Mouse (Mus musculus) CH12.LX (cell line): ENCODE data around the gene Rps19bp1. TPM values are rescaled to one million over a fixed set of nuclear protein-coding genes. Genes with fewer than 3 reads are reported as not detected.

Source experiments
- DNase-seq: peaks from one replicate; pipeline ENCODE4 v3.0.0-alpha.2; 2013; ENCODE audit errors: extremely low read depth
- H3K27ac ChIP-seq: 2 replicates; pipeline ENCODE4 v1.5.1; 2012; ENCODE audit warnings: low read depth, mild to moderate bottlenecking, control low read depth, moderate library complexity; ENCODE audit not compliant: insufficient read depth
- H3K27me3 ChIP-seq: replicated peaks from 2 replicates; pipeline ENCODE3; 2012; ENCODE audit warnings: inconsistent platforms
- H3K36me3 ChIP-seq, 2 experiments: replicated peaks in 1 of 2; 2 replicates each; pipeline versions ENCODE3 to v1.6.1; 2012; ENCODE audit warnings: inconsistent platforms in 1 of 2, low read length in 1 of 2, mild to moderate bottlenecking in 1 of 2, mixed read lengths in 1 of 2, moderate library complexity in 1 of 2; ENCODE audit not compliant: control insufficient read depth in 1 of 2, insufficient read depth in 1 of 2
- H3K4me1 ChIP-seq, 2 experiments: 2 replicates each; pipeline ENCODE4 v1.6.1; 2012; ENCODE audit warnings: inconsistent platforms in 1 of 2, moderate library complexity in 1 of 2; ENCODE audit not compliant: insufficient read depth in 2 of 2, control insufficient read depth in 1 of 2
- H3K4me2 ChIP-seq: 2 replicates; pipeline ENCODE4 v1.6.1; 2012; ENCODE audit warnings: low read depth, mild to moderate bottlenecking, control low read depth; ENCODE audit not compliant: poor library complexity, insufficient read depth, severe bottlenecking
- H3K4me3 ChIP-seq, 3 experiments: fragments of 150-350 bp in 1 of 3; sonication (generic) in 1 of 3; replicated peaks in 1 of 3; 2 replicates each; pipeline versions ENCODE3 to v1.5.1; 2011 to 2012; ENCODE audit warnings: low read depth in 2 of 3, low read length in 2 of 3, mild to moderate bottlenecking in 2 of 3, moderate library complexity in 2 of 3, control low read depth in 1 of 3, improper control_type of control experiment in 1 of 3, inconsistent platforms in 1 of 3, mixed read lengths in 1 of 3; ENCODE audit not compliant: poor library complexity in 1 of 3
- H3K79me2 ChIP-seq: replicated peaks from 2 replicates; pipeline ENCODE4 v1.6.1; 2012; ENCODE audit warnings: mild to moderate bottlenecking, moderate library complexity; ENCODE audit not compliant: control insufficient read depth, poor library complexity, insufficient read depth, severe bottlenecking; ENCODE audit errors: extremely low read depth
- H3K9ac ChIP-seq: 2 replicates; pipeline ENCODE4 v1.6.1; 2012; ENCODE audit warnings: low read depth, mild to moderate bottlenecking, control low read depth, moderate library complexity; ENCODE audit not compliant: insufficient read depth
- H3K9me3 ChIP-seq: replicated peaks from 2 replicates; pipeline ENCODE3; 2012; ENCODE audit warnings: low read length, inconsistent platforms, mixed read lengths
- CHD1 ChIP-seq: IDR thresholded peaks from 2 replicates; pipeline ENCODE4 v1.6.1; 2012; ENCODE audit warnings: low read depth, low read length, improper control_type of control experiment, inconsistent platforms
- CHD2 ChIP-seq: IDR thresholded peaks from 2 replicates; pipeline ENCODE4 v1.6.1; 2011; ENCODE audit warnings: low read length, improper control_type of control experiment
- CTCF ChIP-seq, 2 experiments: IDR thresholded peaks in 1 of 2; conservative IDR thresholded peaks in 1 of 2; 2 replicates each; pipeline ENCODE4 v1.5.1; 2011 to 2012; ENCODE audit warnings: low read depth in 2 of 2, low read length in 2 of 2, improper control_type of control experiment in 1 of 2, inconsistent platforms in 1 of 2, mild to moderate bottlenecking in 1 of 2, moderate library complexity in 1 of 2
- E2F4 ChIP-seq: IDR thresholded peaks from 2 replicates; pipeline ENCODE4 v1.6.1; 2011; ENCODE audit warnings: low read depth, low read length, improper control_type of control experiment; ENCODE audit not compliant: insufficient replicate concordance
- EP300 ChIP-seq: IDR thresholded peaks from 2 replicates; pipeline ENCODE4 v1.6.1; 2011; ENCODE audit warnings: low read length, improper control_type of control experiment
- ETS1 ChIP-seq: conservative IDR thresholded peaks from 2 replicates; pipeline ENCODE4 v1.6.1; 2012; ENCODE audit warnings: low read depth, mild to moderate bottlenecking, inconsistent platforms, low read length, improper control_type of control experiment, moderate library complexity
- HCFC1 ChIP-seq: IDR thresholded peaks from 2 replicates; pipeline ENCODE4 v1.6.1; 2012; ENCODE audit warnings: low read depth, mild to moderate bottlenecking, inconsistent platforms, low read length, improper control_type of control experiment
- IRF4 ChIP-seq: IDR thresholded peaks from 2 replicates; pipeline ENCODE4 v1.6.1; 2014; ENCODE audit warnings: low read depth, mild to moderate bottlenecking, inconsistent platforms, low read length, improper control_type of control experiment
- JUN ChIP-seq: IDR thresholded peaks from 2 replicates; pipeline ENCODE4 v1.6.1; 2011; ENCODE audit warnings: low read depth, mild to moderate bottlenecking, low read length, improper control_type of control experiment, moderate library complexity; ENCODE audit not compliant: insufficient read depth
- JUND ChIP-seq: conservative IDR thresholded peaks from 2 replicates; pipeline ENCODE4 v1.6.1; 2011; ENCODE audit warnings: low read depth, low read length, improper control_type of control experiment
- KAT2A ChIP-seq: IDR thresholded peaks from 2 replicates; pipeline ENCODE4 v1.6.1; 2012; ENCODE audit warnings: low read length, improper control_type of control experiment, inconsistent platforms; ENCODE audit not compliant: insufficient replicate concordance
- MAFK ChIP-seq: IDR thresholded peaks from 2 replicates; pipeline ENCODE4 v1.6.1; 2011; ENCODE audit warnings: low read length, improper control_type of control experiment; ENCODE audit not compliant: insufficient replicate concordance
- MAX ChIP-seq: IDR thresholded peaks from 2 replicates; pipeline ENCODE4 v1.6.1; 2011; ENCODE audit warnings: low read length, improper control_type of control experiment
- MAZ ChIP-seq: IDR thresholded peaks from 2 replicates; pipeline ENCODE4 v1.6.1; 2012; ENCODE audit warnings: low read depth, mild to moderate bottlenecking, inconsistent platforms, low read length, improper control_type of control experiment, moderate library complexity
- MEF2A ChIP-seq: IDR thresholded peaks from 2 replicates; pipeline ENCODE4 v1.6.1; 2014; ENCODE audit warnings: low read depth, mild to moderate bottlenecking, inconsistent platforms, low read length, improper control_type of control experiment, borderline replicate concordance
- MXI1 ChIP-seq: IDR thresholded peaks from 2 replicates; pipeline ENCODE4 v1.6.1; 2011; ENCODE audit warnings: mild to moderate bottlenecking, low read depth, low read length, improper control_type of control experiment
- MYC ChIP-seq: IDR thresholded peaks from 2 replicates; pipeline ENCODE4 v1.6.1; 2011; ENCODE audit warnings: low read depth, mild to moderate bottlenecking, improper control_type of control experiment, low read length
- NELFE ChIP-seq: IDR thresholded peaks from 2 replicates; pipeline ENCODE4 v1.6.1; 2011; ENCODE audit warnings: low read depth, low read length, improper control_type of control experiment
- PAX5 ChIP-seq: IDR thresholded peaks from 2 replicates; pipeline ENCODE4 v1.6.1; 2012; ENCODE audit warnings: low read length, inconsistent platforms, mixed read lengths
- POLR2A ChIP-seq: IDR thresholded peaks from 2 replicates; pipeline ENCODE4 v1.6.1; 2011; ENCODE audit warnings: low read depth, mild to moderate bottlenecking, improper control_type of control experiment, low read length
- POLR2AphosphoS2 ChIP-seq: IDR thresholded peaks from 2 replicates; pipeline ENCODE4 v1.6.1; 2011; ENCODE audit warnings: low read depth, low read length, improper control_type of control experiment
- RAD21 ChIP-seq: IDR thresholded peaks from 2 replicates; pipeline ENCODE4 v1.6.1; 2011; ENCODE audit warnings: low read depth, mild to moderate bottlenecking, low read length, improper control_type of control experiment, moderate library complexity
- RCOR1 ChIP-seq: conservative IDR thresholded peaks from 2 replicates; pipeline ENCODE4 v1.6.1; 2012; ENCODE audit warnings: low read depth, mild to moderate bottlenecking, inconsistent platforms, low read length, improper control_type of control experiment
- SIN3A ChIP-seq: IDR thresholded peaks from 2 replicates; pipeline ENCODE4 v1.6.1; 2012; ENCODE audit warnings: low read length, improper control_type of control experiment, inconsistent platforms
- TBP ChIP-seq: conservative IDR thresholded peaks from 2 replicates; pipeline ENCODE4 v1.6.1; 2011; ENCODE audit warnings: low read depth, low read length, improper control_type of control experiment
- TCF12 ChIP-seq: IDR thresholded peaks from 2 replicates; pipeline ENCODE4 v1.6.1; 2014; ENCODE audit warnings: low read depth, mild to moderate bottlenecking, inconsistent platforms, low read length, improper control_type of control experiment
- UBTF ChIP-seq: IDR thresholded peaks from 2 replicates; pipeline ENCODE4 v1.6.1; 2012; ENCODE audit warnings: low read depth, mild to moderate bottlenecking, inconsistent platforms, low read length, improper control_type of control experiment, moderate library complexity
- USF1 ChIP-seq: IDR thresholded peaks from 2 replicates; pipeline ENCODE4 v1.6.1; 2014; ENCODE audit warnings: low read depth, mild to moderate bottlenecking, inconsistent platforms, low read length, improper control_type of control experiment
- ZMIZ1 ChIP-seq: IDR thresholded peaks from 2 replicates; pipeline ENCODE4 v1.6.1; 2012; ENCODE audit warnings: low read depth, mild to moderate bottlenecking, inconsistent platforms, low read length, improper control_type of control experiment
- ZNF384 ChIP-seq: IDR thresholded peaks from 2 replicates; pipeline ENCODE4 v1.6.1; 2012; ENCODE audit warnings: low read depth, low read length, improper control_type of control experiment, inconsistent platforms
- dilution Hi-C: fragments of 300-500 bp; cut with MboI; formaldehyde crosslinking; loops from 2 replicates; pipeline ENCODE4 v1.14.3; 2020; ENCODE audit warnings: low sequenced_read_pairs; ENCODE audit not compliant: extremely low pct_unique_long_range_greater_than_20kb, extremely low pct_ligation_motif_present
- in situ Hi-C: fragments of 300-500 bp; cut with MboI; formaldehyde crosslinking; loops from 3 replicates; pipeline ENCODE4 v1.14.3; 2019; ENCODE audit warnings: low sequenced_read_pairs, low pct_ligation_motif_present, low pct_unique_long_range_greater_than_20kb, mixed read lengths
- polyA plus RNA-seq: library from polyadenylated mRNA; unstranded; fragments of >175 nt; gene quantifications from 2 replicates; pipeline ENCODE4 v1.2.1, GENCODE M21; 2012; ENCODE audit warnings: low read depth; ENCODE audit not compliant: insufficient read length
- total RNA-seq, 2 experiments: library from RNA; depleted of rRNA; stranded (reverse); fragments of 300-350 nt in 1 of 2; fragments of >200 nt in 1 of 2; gene quantifications; 2 replicates each; pipeline ENCODE4 v1.2.3; 2012 to 2014

The Rps19bp1 gene
- total and polyA plus RNA-seq, 3 experiments = 47.1 to 91.2 (median 63.3) TPM

GRCm38 (mm10) chr15:80257602-80258239 is 6.4 kb downstream of the Rps19bp1 start:
- in situ Hi-C loops = loop anchor here (5.0 to 25.0 kb wide), 2 partner anchors 40 to 705 kb away; no protein-coding TSS in a partner anchor
- dilution Hi-C loops = no loop called here
- no peak for DNase-seq
- H3K4me2 ChIP-seq = peak overlapping the region; percentile 94; the same call in 1 of the 2 replicates
- TF ChIP-seq ZMIZ1 = peak; percentile 82; the same call in 1 of the 2 replicates
- TF ChIP-seq CTCF (conservative IDR thresholded peaks at IDR 0.05 in 1 of 2, IDR thresholded peaks at IDR 0.05 in 1 of 2; ENCODE audit: low read depth in 2 of 2, low read length in 2 of 2) = no peak
- peak; percentile 32; the same call in 1 of the 2 replicates for TF ChIP-seq SIN3A
- TF ChIP-seq POLR2A = peak; percentile 60
- TF ChIP-seq MXI1 = peak; percentile 30; the same call in 1 of the 2 replicates
- no peak for TF ChIP-seq UBTF
- TF ChIP-seq MAFK = no peak
- TF ChIP-seq JUND = no peak
- TF ChIP-seq CHD1 = no peak
- no peak for TF ChIP-seq MYC
- TF ChIP-seq MAZ = no peak
- no peak for TF ChIP-seq EP300
- no peak for TF ChIP-seq NELFE
- TF ChIP-seq PAX5 = no peak
- TF ChIP-seq TCF12 = no peak
- no peak for TF ChIP-seq ETS1
- TF ChIP-seq E2F4 = no peak
- no peak; the same call in 1 of the 2 replicates for TF ChIP-seq MEF2A
- no peak for TF ChIP-seq USF1
- TF ChIP-seq RAD21 = no peak
- no peak for TF ChIP-seq HCFC1
- TF ChIP-seq IRF4 = no peak
- TF ChIP-seq JUN = no peak
- TF ChIP-seq CHD2 = peak; percentile 51; the same call in 1 of the 2 replicates
- no peak for TF ChIP-seq KAT2A
- no peak for TF ChIP-seq MAX
- TF ChIP-seq RCOR1 = no peak; the same call in 1 of the 2 replicates
- TF ChIP-seq POLR2AphosphoS2 = no peak
- no peak for TF ChIP-seq ZNF384
- no peak for TF ChIP-seq TBP
- H3K4me3 ChIP-seq = peak overlapping the region in 1 of 3 experiments; percentile 94
- H3K79me2 ChIP-seq = peaks cover 23% of the 10 kb centered on the region
- peak overlapping the region; percentile 96; the same call in 1 of the 2 replicates for H3K9ac ChIP-seq
- H3K27me3 ChIP-seq = no peaks in the 10 kb centered on the region
- peaks cover 47 to 74% of the 10 kb centered on the region in 2 experiments for H3K36me3 ChIP-seq
- no peaks in the 10 kb centered on the region for H3K9me3 ChIP-seq
- H3K27ac ChIP-seq = peak overlapping the region; percentile 31; the same call in 1 of the 2 replicates
- H3K4me1 ChIP-seq = peaks cover 15 to 41% of the 10 kb centered on the region in 2 experiments
